Mouse (Mus musculus) heart, adult 18-20 months (tissue): ENCODE data around the gene Vamp2. TPM values are rescaled to one million over a fixed set of nuclear protein-coding genes. Genes with fewer than 3 reads are reported as not detected.

ENCODE experiments used
- DNase-seq, 2 experiments: peaks; one replicate each; pipeline ENCODE4 v3.0.0; 2021 to 2022; ENCODE audit warnings: mixed read lengths in 1 of 2
- long read RNA-seq, 2 experiments: library from polyadenylated mRNA; stranded (forward); transcript quantifications; one replicate each; pipeline ENCODE4 v2.0.0; 2021
- total RNA-seq, 2 experiments: library from RNA; stranded (reverse); gene quantifications; 2 replicates each; pipeline ENCODE4 v1.2.3; 2021

The Vamp2 gene
- 10 to 100 TPM; 53.9 to 55.4 TPM for total RNA-seq
- long read RNA-seq, experiment 1, transcript Vamp2-201 (5 exons, 2,205 nt), result major isoform, 64 of 72 reads
- long read RNA-seq, experiment 1, partial matches to known transcripts, result 3 of 72 reads
- long read RNA-seq, experiment 1, other reads (novel, unspliced or antisense), result 5 of 72 reads
- long read RNA-seq, experiment 2, transcript Vamp2-201 (5 exons, 2,205 nt), result major isoform, 37 of 50 reads
- long read RNA-seq, experiment 2, partial matches to known transcripts, result 1 of 50 reads
- long read RNA-seq, experiment 2, other reads (novel, unspliced or antisense), result 11 of 50 reads

DNA sequence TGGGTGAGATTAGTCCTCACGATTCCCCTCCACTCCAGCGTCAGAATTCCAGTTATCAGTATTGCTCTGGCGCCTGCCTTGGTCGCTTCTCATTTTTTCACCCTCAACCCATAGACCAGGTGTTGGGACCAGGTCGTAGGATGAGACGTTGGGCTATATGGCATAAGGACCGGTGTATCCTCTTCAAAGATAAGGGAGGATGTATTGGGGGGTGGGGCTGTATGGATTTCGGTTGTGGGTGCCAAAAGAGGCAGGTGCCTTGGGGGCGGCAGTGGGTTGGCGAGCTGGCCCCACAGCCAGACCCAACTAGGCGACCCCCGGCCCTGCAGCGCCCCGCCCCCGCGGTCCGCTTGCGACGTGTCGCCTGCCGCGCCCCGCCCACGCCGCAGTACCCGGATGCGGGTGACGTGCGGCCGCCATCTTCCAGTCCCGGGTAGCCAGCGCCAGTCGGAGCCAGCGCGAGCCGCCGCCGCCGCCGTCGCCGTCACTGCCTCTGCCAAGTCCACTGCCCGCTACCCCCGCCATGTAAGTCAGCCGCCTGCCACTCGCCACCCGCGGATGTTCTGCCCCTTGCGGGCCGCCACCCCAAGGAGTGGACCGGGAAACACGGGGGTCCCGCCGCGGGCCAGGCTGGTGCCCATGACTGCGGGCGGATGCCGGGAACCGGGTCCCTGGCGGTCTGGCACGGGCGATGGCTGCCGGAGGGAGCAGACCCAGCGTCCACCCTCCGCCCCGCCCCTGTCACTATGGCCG lies at the start of gene Vamp2:
Gene Vamp2 (plus strand): TSS at position 388 of the 753 bp plus-strand sequence.
- DNase-seq, result peak; percentile 94

- peak; percentile 87 to 89 for DNase-seq
Measured at GRCm38 (mm10) chr11:69045531-69046394, 42.5 kb upstream of the Vamp2 start, which contains the start of gene Aurkb. Gene Aurkb (plus strand): TSS chr11:69045647.

- no peak for DNase-seq
Measured at GRCm38 (mm10) chr11:69046395-69046774, 41.9 kb upstream of the Vamp2 start.

DNA sequence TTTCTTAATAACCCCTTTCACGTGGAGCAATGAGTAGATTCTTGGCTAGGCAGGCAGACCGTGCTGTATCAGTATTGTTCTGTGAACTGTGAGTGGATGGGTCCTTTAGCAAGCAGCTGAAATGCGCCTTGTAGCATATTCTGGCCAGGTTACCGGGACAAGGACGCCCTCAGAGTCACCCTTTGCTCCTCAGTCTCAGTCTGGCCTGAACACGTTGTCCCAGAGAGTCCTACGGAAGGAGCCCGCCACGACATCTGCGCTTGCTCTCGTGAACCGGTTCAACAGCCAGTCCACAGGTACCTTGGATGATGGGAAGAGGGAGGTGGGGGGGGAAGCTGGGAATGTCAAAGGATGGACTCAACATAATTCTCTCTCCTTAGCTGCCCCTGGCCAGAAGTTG lies 40.7 kb upstream of the Vamp2 start:
- DNase-seq, result no peak

- DNase-seq, result no peak
Measured at GRCm38 (mm10) chr11:69048151-69048550, 40.1 kb upstream of the Vamp2 start.

DNA sequence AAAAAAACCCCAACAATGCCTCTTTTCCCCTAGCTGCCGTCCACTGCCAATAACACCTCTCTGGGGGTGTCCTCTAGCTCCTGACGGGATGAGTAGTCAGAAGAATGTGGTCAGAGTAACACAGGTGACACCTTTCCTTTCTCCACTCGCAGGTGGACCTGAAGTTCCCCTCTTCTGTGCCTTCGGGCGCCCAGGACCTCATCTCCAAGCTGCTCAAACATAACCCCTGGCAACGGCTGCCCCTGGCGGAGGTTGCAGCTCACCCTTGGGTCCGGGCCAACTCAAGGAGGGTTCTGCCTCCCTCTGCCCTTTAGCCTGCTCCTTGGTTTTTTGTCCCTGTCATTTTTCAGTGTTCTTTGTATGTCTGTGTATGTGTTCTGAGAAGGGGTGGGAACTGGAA lies 37.5 kb upstream of the Vamp2 start:
- DNase-seq, result no peak

DNA sequence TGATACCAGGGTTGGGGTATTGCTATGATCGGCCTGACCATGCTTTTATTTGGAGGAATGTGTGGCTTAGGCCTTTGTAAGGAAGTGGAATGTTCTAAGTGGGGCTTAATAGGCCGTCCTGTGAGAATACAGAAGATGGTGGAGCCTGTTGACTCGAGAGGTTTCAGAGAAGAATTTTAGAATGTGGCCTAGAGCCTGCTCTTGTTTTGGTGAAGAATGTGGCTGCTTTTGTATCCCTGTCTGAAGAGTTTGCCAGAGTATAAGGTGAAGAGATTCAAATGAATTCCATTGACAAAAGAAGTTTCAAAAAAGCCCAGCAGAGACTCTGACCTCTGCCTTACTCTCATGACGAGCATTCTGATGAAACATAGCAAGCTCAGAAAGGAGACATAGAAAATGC lies 36.5 kb upstream of the Vamp2 start:
- no peak for DNase-seq

DNA sequence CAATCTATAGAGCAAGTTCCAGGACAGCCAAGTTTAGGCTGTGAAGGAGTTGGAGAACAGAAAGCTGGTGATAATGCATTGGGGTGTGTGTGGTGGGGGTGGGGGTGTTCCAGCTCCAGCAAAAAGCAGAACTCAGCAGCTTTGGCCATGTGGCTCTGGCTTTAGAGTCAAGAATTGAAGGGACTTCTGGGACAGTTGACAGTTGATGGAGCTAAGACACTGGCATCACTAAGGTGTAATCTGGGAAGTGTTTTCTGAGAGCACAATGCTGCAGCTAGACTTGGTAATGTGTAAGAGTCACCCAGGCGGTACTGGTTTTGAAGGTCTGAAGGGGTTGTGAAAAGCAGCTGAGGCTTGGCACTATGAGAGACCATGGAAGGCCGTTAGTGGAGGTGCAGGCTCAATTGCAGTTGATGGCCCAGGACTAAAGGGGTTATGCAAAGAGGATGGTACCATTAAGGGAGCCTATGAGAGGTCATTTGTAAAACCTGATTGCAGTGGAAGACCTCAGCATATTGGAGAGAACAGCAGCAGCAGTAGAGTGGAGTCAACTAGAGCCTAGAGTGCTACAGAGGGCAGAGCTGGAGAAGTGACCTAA lies 35.4 kb upstream of the Vamp2 start:
- DNase-seq, result no peak

- DNase-seq, result no peak
Measured at GRCm38 (mm10) chr11:69053848-69054247, 34.4 kb upstream of the Vamp2 start.

DNA sequence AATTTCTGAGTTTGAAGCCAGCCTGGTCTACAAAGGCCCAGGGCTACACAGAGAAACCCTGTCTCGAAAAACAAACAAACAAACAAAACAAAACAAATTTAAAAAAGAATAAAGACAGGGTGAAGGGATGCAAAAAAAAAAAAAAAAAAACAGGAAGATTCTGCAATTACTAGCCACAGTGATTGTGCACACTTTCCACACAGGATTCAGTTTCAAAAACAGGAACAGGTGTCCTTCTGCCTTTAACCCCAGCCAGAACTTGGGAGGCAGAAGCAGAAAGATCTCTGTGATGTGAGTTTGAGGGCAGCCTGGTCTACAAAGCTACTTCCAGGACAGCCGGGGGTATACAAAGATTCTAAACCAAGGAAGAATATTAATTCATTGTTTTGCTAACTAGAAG lies 30.0 kb upstream of the Vamp2 start:
- DNase-seq, result no peak

- DNase-seq, result no peak
Measured at GRCm38 (mm10) chr11:69058729-69059356, 29.4 kb upstream of the Vamp2 start.

DNA sequence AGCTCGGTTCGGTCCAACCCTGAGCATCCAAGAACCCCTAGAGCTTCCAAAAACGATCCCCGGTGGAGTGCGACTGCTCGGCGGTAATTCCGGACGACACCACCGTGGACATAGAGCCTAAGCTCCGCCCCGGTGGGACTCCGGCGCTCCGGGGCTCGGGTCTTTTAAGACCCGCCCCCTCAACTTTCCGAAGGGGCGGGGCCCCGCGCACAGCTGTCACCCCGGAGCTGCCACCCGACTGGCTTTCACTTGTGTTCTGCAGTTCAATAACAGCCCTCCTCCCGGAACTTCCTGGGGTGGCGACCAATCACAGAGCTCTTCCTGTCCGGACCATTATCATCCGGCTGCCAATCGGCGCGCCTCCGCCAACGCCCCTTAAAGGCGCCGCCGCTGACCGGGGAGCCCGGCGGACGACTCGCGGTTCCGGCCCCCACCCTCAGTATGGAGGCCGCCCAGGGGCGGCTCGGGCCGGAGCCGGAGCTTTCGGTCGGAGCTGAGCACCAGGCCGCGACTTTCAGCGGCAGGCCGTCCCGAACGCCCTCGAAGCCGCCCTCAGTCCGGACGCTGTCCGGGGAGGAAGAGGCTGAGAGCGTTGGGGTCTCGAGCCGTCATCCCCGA lies 28.8 kb upstream of the Vamp2 start, which contains the start of gene Borcs6:
Gene Borcs6 (plus strand): TSS at position 361 of the 618 bp plus-strand sequence.
- DNase-seq, result peak; percentile 92 to 99

GRCm38 (mm10) chr11:69059975-69060411 lies 28.3 kb upstream of the Vamp2 start:
- no peak for DNase-seq

DNA sequence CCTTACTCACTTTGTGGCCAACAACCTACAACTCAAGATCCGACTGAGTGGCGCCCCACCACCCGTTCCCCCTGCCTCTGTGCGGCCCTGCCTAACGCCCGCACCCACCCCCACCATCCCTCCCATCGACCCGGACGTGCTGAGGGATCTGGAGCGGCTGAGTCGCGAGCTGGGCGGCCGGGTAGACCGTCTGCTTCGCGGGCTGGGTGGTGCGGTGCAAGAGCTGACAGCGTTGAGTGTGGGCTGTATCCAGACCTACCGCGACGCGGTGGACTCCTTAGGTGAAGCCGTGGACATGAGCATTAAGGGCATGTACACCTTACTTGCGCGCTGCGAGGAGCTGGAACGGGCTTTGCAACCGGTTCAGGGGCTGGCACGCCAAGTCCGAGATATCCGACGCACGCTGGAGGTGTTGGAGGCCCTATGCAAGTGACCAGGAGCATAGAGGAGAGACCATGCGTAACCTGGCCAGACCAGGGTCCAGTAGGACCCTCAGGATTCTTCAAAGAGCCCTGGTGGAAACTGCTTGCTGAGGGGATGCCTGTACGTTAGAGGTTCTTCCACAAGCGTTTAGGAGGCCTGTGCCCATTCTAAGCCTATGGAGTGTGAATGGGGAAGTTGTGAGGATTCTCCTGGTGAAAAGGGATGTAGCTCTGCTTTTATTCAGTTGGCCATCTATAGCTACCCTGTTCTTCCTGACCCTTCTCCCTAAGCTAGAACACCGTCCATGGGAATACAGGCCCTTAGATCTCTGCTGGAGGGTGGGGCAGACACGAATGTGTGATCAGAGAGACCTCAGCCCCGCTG lies 27.6 kb upstream of the Vamp2 start:
- DNase-seq, result peak; percentile 34 to 61

DNA sequence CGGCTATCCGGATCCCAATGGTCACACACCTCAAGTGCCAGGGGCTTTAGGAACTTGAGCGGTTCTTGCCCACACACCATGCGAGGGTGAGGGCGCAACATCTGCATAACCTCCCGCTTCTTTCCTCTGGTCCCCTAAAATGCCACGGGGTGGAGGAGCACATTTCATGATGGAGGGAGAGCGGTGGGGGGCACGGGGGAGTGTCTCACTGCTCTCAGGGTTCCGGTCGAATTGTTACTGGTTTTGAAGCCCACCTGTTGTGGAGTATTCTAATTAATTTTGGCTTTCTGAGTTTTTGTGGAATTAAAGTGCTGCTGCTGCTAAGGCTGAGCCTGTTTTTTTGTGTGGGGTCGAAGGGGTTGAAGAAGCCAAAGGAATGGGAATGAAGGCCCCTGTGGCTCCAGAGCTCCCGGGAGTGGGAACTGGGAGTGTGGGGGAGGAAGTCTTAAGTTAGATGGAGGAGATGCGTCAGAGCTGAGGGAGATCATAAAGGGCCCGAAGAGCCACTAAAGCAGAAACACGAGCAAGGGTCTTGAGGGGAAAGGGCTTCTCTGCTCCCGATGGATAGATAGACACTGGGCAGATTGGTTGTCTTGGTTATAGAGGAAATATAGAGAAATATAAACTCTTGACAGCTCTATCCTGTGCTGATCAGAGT lies 26.9 kb upstream of the Vamp2 start:
- DNase-seq, result peak in 1 of 2 experiments; percentile 52

- DNase-seq, result peak; percentile 80 to 92
Measured at GRCm38 (mm10) chr11:69062194-69062760, 26.0 kb upstream of the Vamp2 start.

DNA sequence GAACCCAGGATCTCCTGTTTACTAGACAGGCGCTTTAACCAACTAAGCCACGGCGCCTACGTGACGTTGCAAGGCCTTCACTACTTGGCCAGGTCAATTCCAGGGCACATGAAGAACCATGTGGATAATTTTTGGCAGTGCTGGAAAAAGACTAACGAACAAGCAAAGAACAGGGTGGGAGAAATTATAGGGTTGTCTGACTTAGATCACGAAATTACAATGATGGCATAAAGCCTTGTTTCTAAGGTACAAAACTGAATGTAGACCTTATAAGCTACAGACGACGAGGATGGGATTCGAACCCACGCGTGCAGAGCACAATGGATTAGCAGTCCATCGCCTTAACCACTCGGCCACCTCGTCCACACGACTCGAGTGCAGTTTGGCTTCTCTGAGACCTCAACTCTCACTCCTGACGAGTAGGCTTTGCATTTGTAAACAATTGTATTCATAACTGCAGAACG lies 25.5 kb upstream of the Vamp2 start:
- peak; percentile 94 to 99 for DNase-seq

DNA sequence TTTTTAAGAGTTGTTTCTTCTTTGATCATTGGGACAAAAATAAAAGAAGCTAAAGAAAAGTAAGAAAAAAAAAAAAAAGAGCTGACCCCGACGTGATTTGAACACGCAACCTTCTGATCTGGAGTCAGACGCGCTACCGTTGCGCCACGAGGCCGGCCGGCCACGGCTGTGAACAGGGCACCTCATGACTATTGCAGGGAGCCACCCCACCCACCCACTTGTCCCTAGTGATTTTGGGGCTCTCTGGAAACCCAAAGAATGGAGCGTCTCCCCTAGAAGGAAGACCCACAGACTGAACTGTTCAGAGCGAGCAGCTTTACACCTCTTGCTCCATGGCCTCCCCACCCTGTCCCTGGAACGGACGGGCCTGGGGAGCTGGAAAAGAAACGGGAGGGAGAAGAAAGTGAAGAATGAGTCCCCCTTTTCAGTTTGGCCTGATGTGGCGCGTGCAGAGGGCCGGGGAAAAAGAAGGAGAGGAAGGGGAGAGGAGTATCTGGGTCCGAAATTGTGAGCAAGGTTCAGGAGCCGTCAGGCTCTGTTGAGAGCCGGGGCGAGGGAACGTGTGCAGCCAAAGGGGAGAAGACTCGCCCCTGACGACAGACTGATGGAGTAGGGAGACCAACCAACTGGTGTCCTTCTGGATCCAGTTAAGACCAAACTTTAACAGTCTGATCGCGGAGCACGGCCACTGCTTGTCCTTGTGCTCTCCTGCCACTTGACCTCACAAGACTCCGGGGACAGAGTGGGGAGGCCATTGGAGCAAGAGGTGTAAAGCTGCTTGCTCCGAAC lies 24.7 kb upstream of the Vamp2 start:
- DNase-seq, result peak; percentile 75 to 91
